Mouse (Mus musculus) liver, embryonic 16.5 days (tissue): ENCODE data around the gene Spryd3. TPM values are rescaled to one million over a fixed set of nuclear protein-coding genes. Genes with fewer than 3 reads are reported as not detected.

ENCODE experiments used
- ATAC-seq: fragments of 200-750 bp; cut with Nextera tagmentation; 2 replicates; pipeline ENCODE4 v1.8.0; 2017; ENCODE audit warnings: low read depth, mild to moderate bottlenecking, moderate number of reproducible peaks, moderate library complexity
- H3K27ac ChIP-seq: fragments of 300-500 bp; sonication (generic); 2 replicates; pipeline ENCODE4 v1.5.1; 2014; ENCODE audit warnings: mild to moderate bottlenecking, low read length
- H3K27me3 ChIP-seq: fragments of 300-500 bp; sonication (generic); 2 replicates; pipeline ENCODE4 v1.6.1; 2014; ENCODE audit warnings: low read depth, low read length, mixed read lengths; ENCODE audit not compliant: control insufficient read depth, insufficient read depth
- H3K36me3 ChIP-seq: fragments of 300-500 bp; sonication (generic); 2 replicates; pipeline ENCODE4 v1.6.1; 2014; ENCODE audit warnings: mild to moderate bottlenecking; ENCODE audit not compliant: control insufficient read depth, insufficient read depth
- H3K4me1 ChIP-seq: fragments of 300-500 bp; sonication (generic); 2 replicates; pipeline ENCODE4 v1.6.1; 2014; ENCODE audit warnings: low read depth, low read length, mixed read lengths; ENCODE audit not compliant: control insufficient read depth
- H3K4me2 ChIP-seq: fragments of 300-500 bp; sonication (generic); 2 replicates; pipeline ENCODE4 v1.6.1; 2014; ENCODE audit warnings: low read depth, low read length, mixed read lengths
- H3K4me3 ChIP-seq: fragments of 300-500 bp; sonication (generic); 2 replicates; pipeline ENCODE4 v1.5.1; 2014; ENCODE audit warnings: low read depth, mild to moderate bottlenecking, low read length
- H3K9ac ChIP-seq: fragments of 300-500 bp; sonication (generic); 2 replicates; pipeline ENCODE4 v1.6.1; 2014; ENCODE audit warnings: low read depth, low read length
- H3K9me3 ChIP-seq: fragments of 300-500 bp; sonication (generic); replicated peaks from 2 replicates; pipeline ENCODE4 v1.6.1; 2016; ENCODE audit warnings: low read length; ENCODE audit not compliant: control insufficient read depth
- WGBS: fragments of 180-500 bp; shearing (Covaris S2); extraction: QIAGEN DNeasy Blood & Tissue Kit; methylation state at CpG from one replicate; pipeline ENCODE4 v1.1.7; 2014; ENCODE audit not compliant: insufficient replicate concordance; 5-methylcytosine and 5-hydroxymethylcytosine counted together
- polyA plus RNA-seq: library from polyadenylated mRNA; unstranded; fragments of >200 nt; fragmentation: Nextera tagmentation; extraction: Ambion mirVana; gene quantifications from 2 replicates; pipeline ENCODE4 v1.2.1, GENCODE M21; 2015

The Spryd3 gene
- polyA plus RNA-seq, 1 experiment from 2014 or later = 14.3 TPM

- H3K4me2 ChIP-seq = peak overlapping the region; percentile 49
- H3K9me3 ChIP-seq = no peaks in the 10 kb centered on the region
- peak; percentile 12; the same call in 1 of the 2 replicates for ATAC-seq
- no peaks in the 10 kb centered on the region for H3K36me3 ChIP-seq
- peaks cover 20% of the 10 kb centered on the region for H3K27me3 ChIP-seq
- H3K4me1 ChIP-seq = peaks cover 34% of the 10 kb centered on the region
- WGBS = 24% methylated on average over 18 of the region's 18 CpGs
- no peak overlapping the region for H3K27ac ChIP-seq
- H3K4me3 ChIP-seq = no peak overlapping the region; the same call in 1 of the 2 replicates
- no peak overlapping the region for H3K9ac ChIP-seq
Measured at GRCm38 (mm10) chr15:102105764-102106730, 30.0 kb downstream of the Spryd3 start.

- H3K36me3 ChIP-seq = no peaks in the 10 kb centered on the region
- WGBS = 26% methylated on average over 5 of the region's 5 CpGs
- H3K9ac ChIP-seq = no peak overlapping the region
- H3K27ac ChIP-seq = no peak overlapping the region
- H3K27me3 ChIP-seq = peaks cover 27% of the 10 kb centered on the region
- H3K4me2 ChIP-seq = no peak overlapping the region
- no peak for ATAC-seq
- peaks cover 40% of the 10 kb centered on the region for H3K4me1 ChIP-seq
- H3K4me3 ChIP-seq = no peak overlapping the region
- no peaks in the 10 kb centered on the region for H3K9me3 ChIP-seq
Measured at GRCm38 (mm10) chr15:102105360-102105759, 30.7 kb downstream of the Spryd3 start.

- peak; percentile 36 for ATAC-seq
- H3K4me2 ChIP-seq = peak overlapping the region; percentile 24; the same call in 1 of the 2 replicates
- H3K27ac ChIP-seq = peak overlapping the region; percentile 52
- H3K27me3 ChIP-seq = peaks cover 30% of the 10 kb centered on the region
- no peaks in the 10 kb centered on the region for H3K9me3 ChIP-seq
- peak overlapping the region; percentile 23 for H3K4me3 ChIP-seq
- peak overlapping the region; percentile 15; the same call in 1 of the 2 replicates for H3K9ac ChIP-seq
- H3K4me1 ChIP-seq = peaks cover 47% of the 10 kb centered on the region
- H3K36me3 ChIP-seq = no peaks in the 10 kb centered on the region
- 47% methylated on average over 12 of the region's 12 CpGs for WGBS
Measured at GRCm38 (mm10) chr15:102103947-102104555, 32.0 kb downstream of the Spryd3 start.

GRCm38 (mm10) chr15:102103371-102103946 lies 32.6 kb downstream of the Spryd3 start:
- Histone ChIP-seq H3K9ac (peak overlapping the region; percentile 22; the same call in 1 of the 2 replicates), H3K4me2 (peak overlapping the region; percentile 24), H3K9me3 (no peaks in the 10 kb centered on the region), H3K4me3 (peak overlapping the region; percentile 23), H3K4me1 (peaks cover 47% of the 10 kb centered on the region), H3K36me3 (no peaks in the 10 kb centered on the region), H3K27me3 (peaks cover 30% of the 10 kb centered on the region), H3K27ac (peak overlapping the region; percentile 57)
- WGBS = 24% methylated on average over 14 of the region's 14 CpGs
- no peak for ATAC-seq

GRCm38 (mm10) chr15:102102548-102103121 lies 33.4 kb downstream of the Spryd3 start:
- ATAC-seq = no peak
- H3K36me3 ChIP-seq = no peaks in the 10 kb centered on the region
- 40% methylated on average over 6 of the region's 6 CpGs for WGBS
- peak overlapping the region; percentile 57 for H3K27ac ChIP-seq
- peaks cover 30% of the 10 kb centered on the region for H3K27me3 ChIP-seq
- peak overlapping the region; percentile 23 for H3K4me3 ChIP-seq
- peak overlapping the region; percentile 22 for H3K9ac ChIP-seq
- no peak overlapping the region; the same call in 1 of the 2 replicates for H3K4me2 ChIP-seq
- no peaks in the 10 kb centered on the region for H3K9me3 ChIP-seq
- H3K4me1 ChIP-seq = peaks cover 45% of the 10 kb centered on the region

- peak; percentile 11; the same call in 1 of the 2 replicates for ATAC-seq
- Histone ChIP-seq H3K9ac (no peak overlapping the region), H3K4me3 (peak overlapping the region; percentile 8), H3K27ac (peak overlapping the region; percentile 57), H3K27me3 (peaks cover 29% of the 10 kb centered on the region), H3K4me2 (no peak overlapping the region), H3K9me3 (no peaks in the 10 kb centered on the region), H3K36me3 (no peaks in the 10 kb centered on the region; the same call in 1 of the 2 replicates), H3K4me1 (peaks cover 42% of the 10 kb centered on the region)
- 42% methylated on average over 11 of the region's 11 CpGs for WGBS
Measured at GRCm38 (mm10) chr15:102101672-102102541, 34.1 kb downstream of the Spryd3 start.

GRCm38 (mm10) chr15:102100996-102101671 lies 34.9 kb downstream of the Spryd3 start:
- H3K9ac ChIP-seq = peak overlapping the region; percentile 15; the same call in 1 of the 2 replicates
- H3K27me3 ChIP-seq = peaks cover 22% of the 10 kb centered on the region
- peak overlapping the region; percentile 50 for H3K27ac ChIP-seq
- no peaks in the 10 kb centered on the region for H3K9me3 ChIP-seq
- no peak for ATAC-seq
- H3K4me2 ChIP-seq = peak overlapping the region; percentile 86
- WGBS = 37% methylated on average over 10 of the region's 10 CpGs
- H3K36me3 ChIP-seq = no peaks in the 10 kb centered on the region; the same call in 1 of the 2 replicates
- peak overlapping the region; percentile 62 for H3K4me3 ChIP-seq
- peaks cover 35% of the 10 kb centered on the region for H3K4me1 ChIP-seq
